8 mouse cellular contexts compared by ENCODE assay signal in genomic region chr11:95824071-95824876, GRCm38 (mm10). TPM values are rescaled to one million over a fixed set of nuclear protein-coding genes. Genes with fewer than 3 reads are reported as not detected.
DNase-seq lines count a peak whose midpoint lies in the region; ATAC-seq lines count a peak whose summit lies in the region.

TSS of gene Phospho1 (plus strand) at chr11:95824499.

- intact Hi-C loops in left cerebral cortex, postnatal 14 days (cut with DNase I), result no loop called here

- DNase-seq in gastrocnemius, adult 8-10 months (ENCODE audit: low spot score in 2 of 2), result peak; percentile 83 to 90
- peak; percentile 93 for DNase-seq in induced T-regulatory cell, adult 2 months (ENCODE audit: low read depth)
- peak; percentile 86 to 90 for DNase-seq in left cerebral cortex, postnatal 14 days (ENCODE audit: low spot score in 2 of 2)
- peak; percentile 93 for DNase-seq in mesoderm, embryonic 11.5 days (ENCODE audit: low read depth, low spot score)
- DNase-seq in right cerebral cortex, postnatal 36 days (ENCODE audit: low spot score in 2 of 2), result peak; percentile 77 to 88
- DNase-seq in yolk sac, embryonic 10.5 days (ENCODE audit: low spot score), result peak; percentile 90

- ATAC-seq in activated CD4-positive, CD25-positive, alpha-beta regulatory T cell, adult 4 months, result peak; percentile 86
- peak; percentile 71 for ATAC-seq in common myeloid progenitor, adult 5-6 weeks (replicated peaks; ENCODE audit: low read depth, poor library complexity, severe bottlenecking)

RNA-seq across cellular contexts. Expression of gene Phospho1, which starts in this region (rescaled TPM):
- not detected for polyA plus RNA-seq in activated CD4-positive, CD25-positive, alpha-beta regulatory T cell, adult 4 months (2017; shearing (Covaris generic))
- 0.37 and 1.4 TPM in 2 replicates for total RNA-seq in common myeloid progenitor, adult 5-6 weeks (2017)
- total RNA-seq in gastrocnemius, adult 8-10 months (2022), result 100 to 1,000 TPM; 341 to 419 (median 369) TPM
- total RNA-seq in left cerebral cortex, postnatal 14 days (2021), result 10 to 100 TPM; 34.7 to 35.2 TPM

Comparison
In these comparisons a context has a peak if more than half of its experiments do, and no peak if none do; other contexts are left out.
1. Peak in every context shown above with its lines: DNase-seq and ATAC-seq.
2. RNA of gene Phospho1 (total RNA-seq): 341 to 419 TPM in gastrocnemius, adult 8-10 months and 34.7 to 35.2 TPM in left cerebral cortex, postnatal 14 days; 0.37 to 1.4 TPM in common myeloid progenitor, adult 5-6 weeks; every median in the first group is over 10 times any median in the second.
3. RNA of gene Phospho1 (total RNA-seq): 341 to 419 TPM in gastrocnemius, adult 8-10 months; 34.7 to 35.2 TPM in left cerebral cortex, postnatal 14 days; every median in the first group is over 4 times any median in the second.
4. Peak in ATAC-seq in activated CD4-positive, CD25-positive, alpha-beta regulatory T cell, adult 4 months; RNA of the gene not detected or under 1 TPM.